Comparison of ENCODE assay signal across 25 mouse cellular contexts in genomic region chr13:94300946-94301538, GRCm38 (mm10). TPM values are rescaled to one million over a fixed set of nuclear protein-coding genes. Genes with fewer than 3 reads are reported as not detected.
DNase-seq lines count a peak whose midpoint lies in the region; ATAC-seq and TF ChIP-seq lines count a peak whose summit lies in the region.
"Had no signal": no experiment of that assay in that cellular context is flagged by ENCODE, and none has a peak within 500 bp of the region (broad histone marks: within the 10 kb centered on the region; RNA-seq: fewer than 3 reads in every experiment).

No protein-coding gene starts in this region.

- no peak for TF ChIP-seq CTCF in liver, adult 2 months (IDR thresholded peaks at IDR 0.05; ENCODE audit: low read depth, low read length)
- TF ChIP-seq CTCF in bone marrow macrophage, adult 2 months (IDR thresholded peaks at IDR 0.05; ENCODE audit: low read depth, low read length) = no peak

- no peaks in the 10 kb centered on the region for H3K9me3 ChIP-seq in liver, embryonic 12.5 days (replicated peaks)
- H3K9me3 ChIP-seq in megakaryocyte, embryonic 14.5 days = peaks cover 7% of the 10 kb centered on the region
- H3K9me3 ChIP-seq: embryonic facial prominence, embryonic 10.5 days; embryonic facial prominence, embryonic 13.5 days; forebrain, embryonic 12.5 days; forebrain, embryonic 15.5 days; hindbrain, embryonic 10.5 days had no signal

- no peak overlapping the region for H3K4me2 ChIP-seq in liver, embryonic 12.5 days
- H3K4me2 ChIP-seq: embryonic facial prominence, embryonic 13.5 days; forebrain, embryonic 12.5 days; forebrain, embryonic 15.5 days; heart, embryonic 11.5 days; hindbrain, embryonic 14.5 days had no signal

- TF ChIP-seq POLR2A in liver, adult 2 months (IDR thresholded peaks at IDR 0.05; ENCODE audit: extremely low read depth, insufficient read depth, low read length) = no peak
- no peak for TF ChIP-seq POLR2A in bone marrow macrophage, adult 2 months (IDR thresholded peaks at IDR 0.05; ENCODE audit: borderline replicate concordance, low read depth, low read length)

- 41% methylated on average over 7 of the region's 7 CpGs for WGBS in liver, adult 2 months
- WGBS in liver, embryonic 12.5 days (ENCODE audit: insufficient replicate concordance) = 39% methylated on average over 7 of the region's 7 CpGs

- no peaks in the 10 kb centered on the region for H3K36me3 ChIP-seq in liver, adult 2 months (ENCODE audit: control insufficient read depth, insufficient read depth, low read length)
- no peaks in the 10 kb centered on the region for H3K36me3 ChIP-seq in liver, embryonic 12.5 days
- no peaks in the 10 kb centered on the region for H3K36me3 ChIP-seq in megakaryocyte, embryonic 14.5 days (replicated peaks; ENCODE audit: low read length)
- H3K36me3 ChIP-seq: embryonic facial prominence, embryonic 10.5 days; embryonic facial prominence, embryonic 13.5 days; forebrain, embryonic 12.5 days; forebrain, embryonic 15.5 days; hindbrain, embryonic 10.5 days had no signal

- no peak overlapping the region for H3K27ac ChIP-seq in liver, adult 2 months (replicated peaks; ENCODE audit: insufficient read depth, low read depth, low read length)
- H3K27ac ChIP-seq in liver, embryonic 12.5 days = no peak overlapping the region
- peak overlapping the region; percentile 93 for H3K27ac ChIP-seq in bone marrow macrophage, adult 2 months (ENCODE audit: insufficient read depth, low read depth, low read length)
- H3K27ac ChIP-seq: embryonic facial prominence, embryonic 10.5 days; embryonic facial prominence, embryonic 13.5 days; forebrain, embryonic 12.5 days; forebrain, embryonic 15.5 days; hindbrain, embryonic 10.5 days; hindbrain, embryonic 14.5 days had no signal

- no peak for ATAC-seq in liver, embryonic 12.5 days
- ATAC-seq in granulocyte monocyte progenitor cell, adult 5-6 weeks (replicated peaks; ENCODE audit: poor library complexity, severe bottlenecking) = peak; percentile 45
- ATAC-seq: activated CD4-positive, CD25-positive, alpha-beta regulatory T cell, adult 4 months; forebrain, embryonic 15.5 days had no signal

- no peaks in the 10 kb centered on the region for H3K79me2 ChIP-seq in liver, adult 2 months (ENCODE audit: control insufficient read depth, insufficient read depth, low read length)

- H3K9ac ChIP-seq in liver, adult 2 months (ENCODE audit: low read depth, low read length) = no peak overlapping the region
- no peak overlapping the region for H3K9ac ChIP-seq in liver, embryonic 12.5 days
- H3K9ac ChIP-seq: embryonic facial prominence, embryonic 13.5 days; forebrain, embryonic 12.5 days; forebrain, embryonic 15.5 days; hindbrain, embryonic 14.5 days had no signal

- peaks cover 2% of the 10 kb centered on the region for H3K4me1 ChIP-seq in liver, adult 2 months (ENCODE audit: control insufficient read depth, insufficient read depth, low read length)
- peaks cover 28% of the 10 kb centered on the region for H3K4me1 ChIP-seq in liver, embryonic 12.5 days
- peaks cover 50% of the 10 kb centered on the region for H3K4me1 ChIP-seq in bone marrow macrophage, adult 2 months (ENCODE audit: control insufficient read depth, insufficient read depth, low read length)
- peaks cover 26% of the 10 kb centered on the region for H3K4me1 ChIP-seq in megakaryocyte, embryonic 14.5 days
- H3K4me1 ChIP-seq: forebrain, embryonic 12.5 days; forebrain, embryonic 15.5 days had no signal

- H3K4me3 ChIP-seq in liver, adult 2 months (ENCODE audit: insufficient read depth, low read depth, low read length) = no peak overlapping the region
- H3K4me3 ChIP-seq in liver, embryonic 12.5 days = no peak overlapping the region
- H3K4me3 ChIP-seq in bone marrow macrophage, adult 2 months (ENCODE audit: insufficient read depth, low read length) = peak overlapping the region; percentile 22; the same call in 1 of the 2 replicates
- H3K4me3 ChIP-seq in megakaryocyte, embryonic 14.5 days (replicated peaks) = peak overlapping the region; percentile 24
- H3K4me3 ChIP-seq: embryonic facial prominence, embryonic 10.5 days; embryonic facial prominence, embryonic 13.5 days; erythroblast, embryonic 14.5 days; forebrain, embryonic 12.5 days; forebrain, embryonic 15.5 days; hindbrain, embryonic 10.5 days had no signal

- H3K27me3 ChIP-seq in liver, adult 2 months (ENCODE audit: control insufficient read depth, insufficient read depth, low read length) = no peaks in the 10 kb centered on the region
- H3K27me3 ChIP-seq in liver, embryonic 12.5 days (replicated peaks) = no peaks in the 10 kb centered on the region
- peaks cover 4% of the 10 kb centered on the region for H3K27me3 ChIP-seq in megakaryocyte, embryonic 14.5 days (replicated peaks)
- H3K27me3 ChIP-seq: embryonic facial prominence, embryonic 13.5 days; forebrain, embryonic 12.5 days; forebrain, embryonic 15.5 days had no signal

- DNase-seq in liver, adult 2 months (ENCODE audit: extremely low read depth, low read depth, low spot score) = peak; percentile 37
- no peak for DNase-seq in kidney, adult 18-20 months
- no peak for DNase-seq in adrenal gland, postnatal 36 days
- no peak for DNase-seq in thymus, postnatal 10 days (ENCODE audit: low spot score in 2 of 2)
- DNase-seq: adrenal gland, adult 8-10 months; adrenal gland, postnatal 25 days; cerebellum, adult 11 months; cerebellum, adult 2 months; cerebellum, adult 9-11 months; cerebellum, postnatal 25 days; embryo, embryonic 11 days; gastrocnemius, postnatal 25 days had no signal

RNA-seq across cellular contexts. Expression of gene Scamp1, which starts 15.4 kb away (rescaled TPM):
- total RNA-seq in liver, adult 2 months (2014; rRNA removed) = 24.3 and 26.7 TPM in 2 replicates
- polyA plus RNA-seq in liver, adult 2 months (2012; rRNA removed) = 12.9 and 15.8 TPM in 2 replicates
- 11.7 TPM in 2 replicates for polyA plus RNA-seq in liver, embryonic 12.5 days (2016; fragmentation: Nextera tagmentation; extraction: Ambion mirVana)
- 25.9 and 28.0 TPM in 2 replicates for polyA plus RNA-seq in bone marrow macrophage, adult 2 months (2012; ENCODE audit: insufficient read depth, insufficient read length, missing spikeins)
- total RNA-seq in granulocyte monocyte progenitor cell, adult 5-6 weeks (2014; fragmentation: Nextera tagmentation) = 8.1 and 13.7 TPM in 2 replicates
- total RNA-seq in granulocyte monocyte progenitor cell, adult 5-6 weeks (2017) = 14.7 and 24.6 TPM in 2 replicates
- polyA plus RNA-seq in megakaryocyte, embryonic 14.5 days (2012; ENCODE audit: insufficient read depth, low replicate concordance) = 0.38 and 3.2 TPM in 2 replicates
- total RNA-seq in adrenal gland, postnatal 36 days (2021) = 10 to 100 TPM; 58.1 to 71.6 TPM

RNA-seq across cellular contexts. Expression of gene Ap3b1, which starts 57.7 kb away (rescaled TPM):
- total RNA-seq in liver, adult 2 months (2014; rRNA removed) = 27.9 and 28.3 TPM in 2 replicates
- polyA plus RNA-seq in liver, adult 2 months (2012; rRNA removed) = 17.8 and 21.1 TPM in 2 replicates
- polyA plus RNA-seq in liver, embryonic 12.5 days (2016; fragmentation: Nextera tagmentation; extraction: Ambion mirVana) = 25.9 and 27.1 TPM in 2 replicates
- polyA plus RNA-seq in bone marrow macrophage, adult 2 months (2012; ENCODE audit: insufficient read depth, insufficient read length, missing spikeins) = 73.7 and 77.7 TPM in 2 replicates
- total RNA-seq in granulocyte monocyte progenitor cell, adult 5-6 weeks (2014; fragmentation: Nextera tagmentation) = 47.2 and 70.3 TPM in 2 replicates
- 87.4 and 88.1 TPM in 2 replicates for total RNA-seq in granulocyte monocyte progenitor cell, adult 5-6 weeks (2017)
- 7.4 and 19.0 TPM in 2 replicates for polyA plus RNA-seq in megakaryocyte, embryonic 14.5 days (2012; ENCODE audit: insufficient read depth, low replicate concordance)
- 10 to 100 TPM; 41.9 to 45.0 TPM for total RNA-seq in adrenal gland, postnatal 36 days (2021)

Comparison
In these comparisons a context has a peak if more than half of its experiments do, and no peak if none do; other contexts are left out.
1. H3K4me3 ChIP-seq: peak in bone marrow macrophage, adult 2 months (single experiment) and megakaryocyte, embryonic 14.5 days (single experiment); none in liver, adult 2 months (single experiment) and liver, embryonic 12.5 days (single experiment).